Mouse (Mus musculus): ENCODE results near the gene Taar7e. TPM values are rescaled to one million over a fixed set of nuclear protein-coding genes. Genes with fewer than 3 reads are reported as not detected.

Taar7e gene
- total RNA-seq (2014; fragmentation: Nextera tagmentation): not detected in 2 replicates
- 0.33 TPM in 1 of 2 replicates, not detected in the other for total RNA-seq (2017)
- not detected in 2 replicates for polyA plus RNA-seq (2012)

GRCm38 (mm10) chr10:24037314-24037713 lies at the start of gene Taar7e:
TSS of gene Taar7e (plus strand) at chr10:24037614.
- H3K36me3 ChIP-seq (replicated peaks): no peaks in the 10 kb centered on the region
- H3K27me3 ChIP-seq (ENCODE audit: insufficient read depth, low read length): no peaks in the 10 kb centered on the region
- H3K4me1 ChIP-seq (ENCODE audit: insufficient read depth, low read depth, low read length): no peaks in the 10 kb centered on the region
- DNase-seq (ENCODE audit: low spot score): no peak
- ATAC-seq (ENCODE audit: extremely low read depth, insufficient number of reproducible peaks, low FRiP score, poor library complexity, severe bottlenecking): no peak
- H3K9me3 ChIP-seq (replicated peaks): no peaks in the 10 kb centered on the region
- TF ChIP-seq TAL1 (conservative IDR thresholded peaks at IDR 0.05; ENCODE audit: low read depth, low read length) (no peak), GATA2 (IDR thresholded peaks at IDR 0.05; ENCODE audit: borderline replicate concordance, low read depth, low read length) (no peak), CTCF (IDR thresholded peaks at IDR 0.05; ENCODE audit: low read depth, low read length) (no peak), POLR2AphosphoS5 (IDR thresholded peaks at IDR 0.05; ENCODE audit: insufficient replicate concordance, low read depth, low read length) (no peak), GATA1 (IDR thresholded peaks at IDR 0.05; ENCODE audit: borderline replicate concordance, low read length) (no peak)
- no peak within 1 kb of the TSS for H3K4me3 ChIP-seq (ENCODE audit: low read depth, low read length)

DNA sequence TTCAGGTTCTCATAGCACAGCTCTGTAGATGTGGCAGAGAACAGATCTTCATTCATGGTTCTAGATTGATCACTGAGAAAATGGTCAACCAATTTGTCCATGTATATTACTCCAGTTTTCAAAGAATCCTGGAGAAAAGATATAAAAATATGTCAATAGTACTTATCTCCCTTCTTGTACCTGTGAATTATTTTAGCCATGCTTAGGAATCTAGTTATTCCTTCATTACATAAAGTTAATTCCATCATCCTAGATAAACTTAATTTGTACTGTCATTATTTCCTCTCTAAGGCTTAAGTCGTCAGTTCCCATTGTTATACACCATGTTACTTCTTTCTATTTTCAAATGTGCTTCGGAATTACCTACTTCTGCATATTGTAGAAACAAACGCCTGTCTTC lies 44.0 kb upstream of the Taar7e start, which contains the start of gene Taar7a:
Taar7a (minus strand) TSS at position 101 of the 400 bp plus-strand sequence.
- ATAC-seq (ENCODE audit: extremely low read depth, insufficient number of reproducible peaks, low FRiP score, poor library complexity, severe bottlenecking): no peak

GRCm38 (mm10) chr10:23999639-24000038 lies 37.8 kb upstream of the Taar7e start, which contains the start of gene Taar7b:
TSS of gene Taar7b (plus strand) at chr10:23999939.
- no peaks in the 10 kb centered on the region for H3K36me3 ChIP-seq (replicated peaks)
- DNase-seq (ENCODE audit: low spot score) (no peak), ATAC-seq (ENCODE audit: extremely low read depth, insufficient number of reproducible peaks, low FRiP score, poor library complexity, severe bottlenecking) (no peak)
- H3K9me3 ChIP-seq (replicated peaks): no peaks in the 10 kb centered on the region
- TF ChIP-seq CTCF (IDR thresholded peaks at IDR 0.05; ENCODE audit: low read depth, low read length) (no peak), GATA2 (IDR thresholded peaks at IDR 0.05; ENCODE audit: borderline replicate concordance, low read depth, low read length) (no peak), TAL1 (conservative IDR thresholded peaks at IDR 0.05; ENCODE audit: low read depth, low read length) (no peak), GATA1 (IDR thresholded peaks at IDR 0.05; ENCODE audit: borderline replicate concordance, low read length) (no peak)
- H3K27me3 ChIP-seq (ENCODE audit: insufficient read depth, low read length): no peaks in the 10 kb centered on the region; the same call in 1 of the 2 replicates
- no peaks in the 10 kb centered on the region for H3K4me1 ChIP-seq (ENCODE audit: insufficient read depth, low read depth, low read length)
- no peak within 1 kb of the TSS for H3K4me3 ChIP-seq (ENCODE audit: low read depth, low read length)

More for the DNA sequence above, 44.0 kb upstream of the Taar7e start, which contains the start of gene Taar7a:
- DNase-seq (ENCODE audit: low spot score): no peak
- no peak within 1 kb of the TSS for H3K4me3 ChIP-seq (ENCODE audit: low read depth, low read length)
- no peaks in the 10 kb centered on the region for H3K9me3 ChIP-seq (replicated peaks)
- TF ChIP-seq POLR2AphosphoS5 (IDR thresholded peaks at IDR 0.05; ENCODE audit: insufficient replicate concordance, low read depth, low read length) (no peak), CTCF (IDR thresholded peaks at IDR 0.05; ENCODE audit: low read depth, low read length) (no peak), GATA1 (IDR thresholded peaks at IDR 0.05; ENCODE audit: borderline replicate concordance, low read length) (no peak), GATA2 (IDR thresholded peaks at IDR 0.05; ENCODE audit: borderline replicate concordance, low read depth, low read length) (no peak), TAL1 (conservative IDR thresholded peaks at IDR 0.05; ENCODE audit: low read depth, low read length) (no peak)
- H3K27me3 ChIP-seq (ENCODE audit: insufficient read depth, low read length): no peaks in the 10 kb centered on the region
- no peaks in the 10 kb centered on the region for H3K36me3 ChIP-seq (replicated peaks)
- no peaks in the 10 kb centered on the region for H3K4me1 ChIP-seq (ENCODE audit: insufficient read depth, low read depth, low read length)

- Histone ChIP-seq H3K27me3 (ENCODE audit: insufficient read depth, low read length) (peaks cover 3% of the 10 kb centered on the region), H3K4me3 (ENCODE audit: low read depth, low read length) (no peak overlapping the region), H3K9me3 (replicated peaks) (no peaks in the 10 kb centered on the region), H3K4me1 (ENCODE audit: insufficient read depth, low read depth, low read length) (no peaks in the 10 kb centered on the region), H3K36me3 (replicated peaks) (no peaks in the 10 kb centered on the region)
- TF ChIP-seq GATA2 (IDR thresholded peaks at IDR 0.05; ENCODE audit: borderline replicate concordance, low read depth, low read length): no peak
- no peak for TF ChIP-seq GATA1 (IDR thresholded peaks at IDR 0.05; ENCODE audit: borderline replicate concordance, low read length)
- no peak for TF ChIP-seq POLR2AphosphoS5 (IDR thresholded peaks at IDR 0.05; ENCODE audit: insufficient replicate concordance, low read depth, low read length)
- TF ChIP-seq CTCF (IDR thresholded peaks at IDR 0.05; ENCODE audit: low read depth, low read length): no peak
- DNase-seq (ENCODE audit: low spot score) (no peak), ATAC-seq (ENCODE audit: extremely low read depth, insufficient number of reproducible peaks, low FRiP score, poor library complexity, severe bottlenecking) (no peak)
Observed at GRCm38 (mm10) chr10:24006442-24006841, 31.0 kb upstream of the Taar7e start.

DNA sequence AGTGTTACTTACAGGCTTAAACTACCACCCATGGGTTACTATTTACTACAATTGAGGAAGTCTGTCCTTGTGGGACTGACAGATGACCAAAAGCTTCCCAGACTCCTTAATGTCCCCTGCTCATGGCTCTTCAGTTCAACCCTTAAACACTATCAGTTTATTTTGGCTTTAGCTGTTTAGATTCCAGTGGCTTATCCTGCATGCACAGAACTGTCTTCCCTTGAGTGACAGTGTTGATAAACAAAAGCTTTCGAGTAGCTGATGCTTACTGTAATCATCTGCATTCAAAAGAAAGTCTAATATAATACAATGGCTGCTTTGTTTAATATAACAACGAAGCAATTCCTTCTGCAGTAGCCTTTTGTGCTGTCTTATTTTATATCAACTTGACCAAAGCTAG lies 30.4 kb upstream of the Taar7e start:
- H3K9me3 ChIP-seq (replicated peaks): no peaks in the 10 kb centered on the region
- H3K36me3 ChIP-seq (replicated peaks): no peaks in the 10 kb centered on the region
- no peak for ATAC-seq (ENCODE audit: extremely low read depth, insufficient number of reproducible peaks, low FRiP score, poor library complexity, severe bottlenecking)
- H3K4me3 ChIP-seq (ENCODE audit: low read depth, low read length): no peak overlapping the region
- TF ChIP-seq TAL1 (conservative IDR thresholded peaks at IDR 0.05; ENCODE audit: low read depth, low read length) (no peak), GATA1 (IDR thresholded peaks at IDR 0.05; ENCODE audit: borderline replicate concordance, low read length) (no peak), CTCF (IDR thresholded peaks at IDR 0.05; ENCODE audit: low read depth, low read length) (no peak), GATA2 (IDR thresholded peaks at IDR 0.05; ENCODE audit: borderline replicate concordance, low read depth, low read length) (no peak), POLR2AphosphoS5 (IDR thresholded peaks at IDR 0.05; ENCODE audit: insufficient replicate concordance, low read depth, low read length) (no peak)
- H3K27me3 ChIP-seq (ENCODE audit: insufficient read depth, low read length): peaks cover 3% of the 10 kb centered on the region
- H3K4me1 ChIP-seq (ENCODE audit: insufficient read depth, low read depth, low read length): no peaks in the 10 kb centered on the region
- DNase-seq (ENCODE audit: low spot score): no peak

DNA sequence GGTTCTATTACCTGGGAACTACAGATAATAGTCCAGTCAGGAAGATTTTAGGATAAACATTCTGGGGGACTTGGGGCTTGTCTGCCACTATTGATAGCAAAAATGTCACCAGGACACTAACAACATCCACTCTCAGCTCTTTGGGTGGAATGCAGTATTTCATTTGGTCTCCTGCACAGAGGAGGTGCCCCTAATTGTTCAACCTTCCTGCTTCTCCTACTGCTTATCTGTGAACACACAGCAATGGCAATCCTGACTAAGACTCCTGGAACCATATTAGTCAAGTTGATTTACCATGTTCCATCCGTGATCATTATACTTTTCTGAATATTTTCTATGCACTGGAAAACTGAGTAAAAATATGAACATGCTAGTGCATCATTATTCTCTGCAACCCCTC lies 29.3 kb upstream of the Taar7e start:
- peaks cover 3% of the 10 kb centered on the region; the same call in 1 of the 2 replicates for H3K27me3 ChIP-seq (ENCODE audit: insufficient read depth, low read length)
- no peaks in the 10 kb centered on the region for H3K36me3 ChIP-seq (replicated peaks)
- TF ChIP-seq TAL1 (conservative IDR thresholded peaks at IDR 0.05; ENCODE audit: low read depth, low read length) (no peak), POLR2AphosphoS5 (IDR thresholded peaks at IDR 0.05; ENCODE audit: insufficient replicate concordance, low read depth, low read length) (no peak), CTCF (IDR thresholded peaks at IDR 0.05; ENCODE audit: low read depth, low read length) (no peak), GATA2 (IDR thresholded peaks at IDR 0.05; ENCODE audit: borderline replicate concordance, low read depth, low read length) (no peak), GATA1 (IDR thresholded peaks at IDR 0.05; ENCODE audit: borderline replicate concordance, low read length) (no peak)
- no peaks in the 10 kb centered on the region for H3K4me1 ChIP-seq (ENCODE audit: insufficient read depth, low read depth, low read length)
- ATAC-seq (ENCODE audit: extremely low read depth, insufficient number of reproducible peaks, low FRiP score, poor library complexity, severe bottlenecking): no peak
- no peak overlapping the region for H3K4me3 ChIP-seq (ENCODE audit: low read depth, low read length)
- no peak for DNase-seq (ENCODE audit: low spot score)
- H3K9me3 ChIP-seq (replicated peaks): no peaks in the 10 kb centered on the region

Data from G1E (cell line).